Mouse (Mus musculus): ENCODE measurements around the gene Rps29. TPM values are rescaled to one million over a fixed set of nuclear protein-coding genes. Genes with fewer than 3 reads are reported as not detected.
A peak's percentile ranks its signal among the peaks of the same experiment; 100 is the strongest.

Gene Rps29
- polyA plus RNA-seq, 3 experiments from 2014 or later = 2,056 to 4,231 (median 2,807) TPM

DNA sequence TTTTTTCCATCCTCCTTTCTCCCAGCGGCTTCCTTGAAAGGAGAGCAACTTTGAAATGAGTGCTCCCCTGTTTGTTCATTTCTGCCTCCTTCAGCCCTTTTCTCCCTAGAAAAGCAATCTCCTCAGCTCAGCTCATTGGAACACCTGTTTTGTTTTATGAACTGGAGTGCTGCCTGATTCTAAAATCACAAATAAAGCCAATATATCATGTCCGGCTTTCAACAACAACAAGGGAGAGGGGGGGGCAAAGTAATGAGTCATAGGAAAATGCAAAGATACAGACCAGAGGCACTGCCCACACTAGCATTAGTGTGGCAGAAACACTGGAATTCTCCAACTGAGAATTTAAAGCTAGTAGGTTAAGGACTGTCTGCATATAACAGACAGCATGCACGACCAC, 31.4 kb downstream of the Rps29 start:
- ATAC-seq = no peak

DNA sequence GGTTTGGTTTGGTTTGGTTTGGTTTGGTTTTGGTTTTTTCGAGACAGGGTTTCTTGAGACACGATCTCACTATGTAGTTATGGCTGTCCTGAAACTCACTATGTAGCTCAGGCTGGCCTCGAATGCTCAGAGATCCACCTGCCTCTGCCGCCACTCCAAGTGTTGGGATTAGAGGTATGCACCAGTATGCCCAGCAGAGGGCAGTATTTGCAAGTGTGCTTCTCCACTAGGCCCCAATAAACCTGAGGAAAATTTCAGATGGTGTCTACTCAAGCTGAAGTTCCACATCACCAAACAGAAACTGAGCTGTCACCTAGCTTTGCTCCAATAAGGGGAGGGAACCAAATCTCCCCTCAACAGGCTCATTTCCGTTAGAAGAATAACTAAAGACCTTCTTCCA, 31.8 kb downstream of the Rps29 start:
- peak; percentile 61 for ATAC-seq

DNA sequence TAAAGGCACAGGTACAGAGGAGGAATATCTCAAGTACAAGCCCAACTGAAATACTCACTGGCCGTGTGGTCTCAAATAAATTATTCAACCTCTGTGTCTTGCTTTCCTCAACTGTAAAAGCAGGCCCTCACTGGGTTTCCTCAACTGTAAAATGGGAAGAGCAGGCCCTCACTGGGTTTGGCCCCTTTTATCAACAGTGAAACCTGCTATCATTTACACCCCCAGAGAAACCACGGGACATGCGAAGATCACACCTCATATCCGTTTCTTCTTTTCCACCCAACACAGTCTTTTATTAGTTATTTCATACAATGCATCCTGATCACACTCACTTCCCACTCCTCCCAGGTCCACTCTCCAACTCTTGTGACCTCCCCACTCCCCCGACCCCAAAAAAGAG, 33.9 kb downstream of the Rps29 start:
- ATAC-seq = no peak

DNA sequence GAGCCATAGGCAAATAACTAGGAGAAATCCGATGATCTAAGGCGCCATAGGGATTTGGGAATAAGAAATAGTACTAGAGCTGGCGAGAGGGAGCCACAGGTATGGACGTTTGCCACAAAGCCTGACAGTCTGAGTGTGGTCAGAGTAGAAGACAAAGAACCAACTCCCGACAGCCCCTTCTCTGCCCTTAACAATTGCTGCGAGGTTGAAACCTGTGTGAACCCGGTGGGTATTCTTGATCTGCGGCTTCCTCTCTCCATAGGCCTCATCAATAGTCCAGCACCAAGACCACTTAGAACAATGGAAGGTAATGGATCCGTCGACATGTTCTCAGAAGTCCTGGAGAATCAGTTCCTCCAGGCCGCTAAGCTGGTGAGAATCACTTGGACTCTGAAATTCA, 36.2 kb downstream of the Rps29 start:
- no peak for ATAC-seq

DNA sequence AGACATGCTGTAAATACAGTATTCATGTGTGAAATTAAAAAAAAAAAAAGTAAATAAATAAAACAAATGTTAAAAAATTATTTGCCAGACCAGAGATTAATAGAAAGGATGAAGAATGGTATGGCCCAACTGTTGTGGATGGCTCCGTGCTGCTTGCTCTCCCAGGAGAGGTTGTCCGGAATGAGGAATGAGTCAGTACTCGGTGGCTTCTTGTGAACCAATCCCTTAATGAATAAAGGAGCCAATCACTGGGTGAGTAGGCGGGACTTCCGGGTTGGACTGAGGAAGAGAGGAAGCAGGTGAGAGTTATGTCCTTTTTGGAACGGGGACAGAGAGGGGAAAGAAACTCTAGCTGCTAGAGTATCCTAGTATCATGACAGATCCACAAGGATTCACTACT, 39.1 kb downstream of the Rps29 start:
- ATAC-seq = no peak

Other genes starting within 250 kb of the Rps29 start
- gene Lrr1, start 9.6 kb upstream of the Rps29 start, polyA plus RNA-seq (2017; shearing (Covaris generic)) = 1 to 10 TPM in 2 of 3 experiments, not detected in 1; 1.5 to 8.2 TPM
- 100 to 1,000 TPM; 533 to 565 (median 537) TPM for gene Rpl36al, start 24.9 kb upstream of the Rps29 start, polyA plus RNA-seq (2017; shearing (Covaris generic))
- gene Mgat2, start 25.0 kb upstream of the Rps29 start, polyA plus RNA-seq (2017; shearing (Covaris generic)) = 10 to 100 TPM; 17.8 to 27.9 (median 21.1) TPM
- 10 to 100 TPM in 1 of 3 experiments, 1 to 10 TPM in 2; 6.9 to 16.1 (median 8.8) TPM for gene Gm49383, start 37.9 kb upstream of the Rps29 start, polyA plus RNA-seq (2017; shearing (Covaris generic))
- gene Dnaaf2, start 39.2 kb upstream of the Rps29 start, polyA plus RNA-seq (2017; shearing (Covaris generic)) = 1 to 10 TPM; 4.7 to 5.4 (median 4.7) TPM
- 10 to 100 TPM in 1 of 3 experiments, 1 to 10 TPM in 2; 7.9 to 15.2 (median 9.6) TPM for gene Gm49384, start 45.1 kb upstream of the Rps29 start, polyA plus RNA-seq (2017; shearing (Covaris generic))
- 10 to 100 TPM in 1 of 3 experiments, 1 to 10 TPM in 2; 5.1 to 22.6 (median 7.6) TPM for gene Pole2, start 69.0 kb upstream of the Rps29 start, polyA plus RNA-seq (2017; shearing (Covaris generic))
- 10 to 100 TPM; 15.4 to 41.1 (median 25.4) TPM for gene Klhdc1, start 82.0 kb upstream of the Rps29 start, polyA plus RNA-seq (2017; shearing (Covaris generic))
- 10 to 100 TPM; 12.0 to 16.0 (median 14.3) TPM for gene Klhdc2, start 137.5 kb upstream of the Rps29 start, polyA plus RNA-seq (2017; shearing (Covaris generic))
- gene Nemf, start 198.0 kb upstream of the Rps29 start, polyA plus RNA-seq (2017; shearing (Covaris generic)) = 100 to 1,000 TPM; 135 to 198 (median 180) TPM
- gene Arf6, start 213.0 kb upstream of the Rps29 start, polyA plus RNA-seq (2017; shearing (Covaris generic)) = 10 to 100 TPM; 40.5 to 93.3 (median 88.9) TPM
- gene Gm9887, start 213.3 kb upstream of the Rps29 start, polyA plus RNA-seq (2017; shearing (Covaris generic)) = not detected

Data from inflammation-experienced regulatory T-cells, adult 6 months (primary cell).